Mouse (Mus musculus) MEL (cell line): Measurements from ENCODE around the gene Myl4.

ENCODE experiments used
- CTCF ChIP-seq, 3 experiments: IDR thresholded peaks in 2 of 3; conservative IDR thresholded peaks in 1 of 3; 2 replicates each; pipeline ENCODE4 v1.5.1; 2011 to 2012; ENCODE audit warnings: low read length in 3 of 3, low read depth in 2 of 3, mild to moderate bottlenecking in 2 of 3, improper control_type of control experiment in 1 of 3, inconsistent platforms in 1 of 3, mixed read lengths in 1 of 3, moderate library complexity in 1 of 3; ENCODE audit not compliant: control insufficient read depth in 1 of 3, insufficient read depth in 1 of 3, poor library complexity in 1 of 3, severe bottlenecking in 1 of 3
- EP300 ChIP-seq, 2 experiments: IDR thresholded peaks; 2 replicates each; pipeline ENCODE4 v1.6.1; 2011; ENCODE audit warnings: improper control_type of control experiment in 2 of 2, low read length in 2 of 2, low read depth in 1 of 2, mild to moderate bottlenecking in 1 of 2
- GABPA ChIP-seq: IDR thresholded peaks from 2 replicates; pipeline ENCODE4 v1.6.1; 2012; ENCODE audit warnings: low read depth, mild to moderate bottlenecking, inconsistent platforms, low read length, improper control_type of control experiment, moderate library complexity
- JUND ChIP-seq: IDR thresholded peaks from 2 replicates; pipeline ENCODE4 v1.6.1; 2011; ENCODE audit warnings: low read depth, mild to moderate bottlenecking, improper control_type of control experiment, low read length
- KAT2A ChIP-seq: conservative IDR thresholded peaks from 2 replicates; pipeline ENCODE4 v1.6.1; 2012; ENCODE audit warnings: low read depth, low read length, improper control_type of control experiment, inconsistent platforms
- MAX ChIP-seq: IDR thresholded peaks from 2 replicates; pipeline ENCODE4 v1.6.1; 2011; ENCODE audit warnings: low read length, improper control_type of control experiment
- MYC ChIP-seq: IDR thresholded peaks from 2 replicates; pipeline ENCODE4 v1.6.1; 2011; ENCODE audit warnings: low read depth, mild to moderate bottlenecking, low read length, improper control_type of control experiment, moderate library complexity
- POLR2A ChIP-seq, 2 experiments: IDR thresholded peaks; 2 replicates each; pipeline ENCODE4 v1.6.1; 2011 to 2012; ENCODE audit warnings: low read length in 2 of 2, mild to moderate bottlenecking in 2 of 2, control low read depth in 1 of 2, improper control_type of control experiment in 1 of 2, low read depth in 1 of 2, moderate library complexity in 1 of 2; ENCODE audit not compliant: control insufficient read depth in 1 of 2, insufficient read depth in 1 of 2, poor library complexity in 1 of 2
- POLR2AphosphoS5 ChIP-seq: IDR thresholded peaks from 2 replicates; pipeline ENCODE4 v1.6.1; 2012; ENCODE audit warnings: low read depth, borderline replicate concordance, mild to moderate bottlenecking, inconsistent platforms, low read length, moderate library complexity, mixed read lengths
- TAL1 ChIP-seq: IDR thresholded peaks from 2 replicates; pipeline ENCODE4 v1.6.1; 2012; ENCODE audit warnings: mild to moderate bottlenecking, inconsistent platforms, low read length, moderate library complexity, mixed read lengths
- TCF12 ChIP-seq: IDR thresholded peaks from 2 replicates; pipeline ENCODE4 v1.6.1; 2014; ENCODE audit warnings: low read depth, mild to moderate bottlenecking, inconsistent platforms, low read length, improper control_type of control experiment, moderate library complexity
- USF1 ChIP-seq: IDR thresholded peaks from 2 replicates; pipeline ENCODE4 v1.6.1; 2014; ENCODE audit warnings: low read depth, mild to moderate bottlenecking, inconsistent platforms, low read length, improper control_type of control experiment, moderate library complexity
- USF2 ChIP-seq, 2 experiments: IDR thresholded peaks; 2 replicates each; pipeline ENCODE4 v1.6.1; 2011 to 2012; ENCODE audit warnings: improper control_type of control experiment in 2 of 2, low read length in 2 of 2, borderline replicate concordance in 1 of 2, inconsistent platforms in 1 of 2, low read depth in 1 of 2, mild to moderate bottlenecking in 1 of 2; ENCODE audit not compliant: insufficient read depth in 1 of 2

DNA sequence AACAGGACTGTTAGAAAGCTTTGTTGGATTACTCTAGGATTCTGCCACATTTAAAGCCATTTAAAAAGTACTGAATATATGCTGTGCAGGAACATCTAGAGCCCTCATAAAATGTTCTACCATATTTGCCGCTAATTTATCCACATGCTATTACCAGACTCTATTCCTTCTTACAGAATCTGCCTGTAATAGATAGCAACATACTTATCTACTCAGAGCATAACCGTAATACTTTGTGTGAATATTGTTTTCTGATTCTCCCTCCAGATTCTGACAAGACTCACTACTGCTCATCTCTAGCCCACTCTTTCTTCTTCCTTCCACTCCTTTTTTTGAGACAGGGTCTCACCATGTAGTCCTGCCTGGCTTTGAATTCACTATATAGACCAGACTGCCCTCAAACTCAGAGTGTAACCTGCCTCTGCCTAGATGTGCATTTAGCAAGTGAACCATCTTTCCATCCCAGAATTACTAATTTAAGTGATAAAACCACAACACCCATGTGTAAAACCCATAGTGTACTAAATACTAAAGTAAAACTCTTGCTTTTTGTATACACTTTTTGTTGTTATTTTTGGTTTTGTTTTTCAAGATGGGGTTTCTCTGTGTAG, 12.4 kb upstream of the Myl4 start:
- TF ChIP-seq CTCF (IDR thresholded peaks at IDR 0.05 in 2 of 3, conservative IDR thresholded peaks at IDR 0.05 in 1 of 3; ENCODE audit: control insufficient read depth in 1 of 3, insufficient read depth in 1 of 3, low read depth in 2 of 3, low read length in 3 of 3, poor library complexity in 1 of 3, severe bottlenecking in 1 of 3) (no peak), POLR2A (IDR thresholded peaks at IDR 0.05; ENCODE audit: control insufficient read depth in 1 of 2, insufficient read depth in 1 of 2, low read depth in 1 of 2, low read length in 2 of 2, poor library complexity in 1 of 2) (no peak), KAT2A (no peak), JUND (no peak), TCF12 (peak; percentile 91), EP300 (IDR thresholded peaks at IDR 0.05; ENCODE audit: low read depth in 1 of 2, low read length in 2 of 2) (peak; percentile 82 to 83), POLR2AphosphoS5 (no peak), TAL1 (peak; percentile 33), USF1 (no peak), MYC (0 out of 2 replicates have a peak, but pooled peaks have one; percentile 37), MAX (no peak; the same call in 1 of the 2 replicates), GABPA (no peak), USF2 (IDR thresholded peaks at IDR 0.05; ENCODE audit: borderline replicate concordance in 1 of 2, insufficient read depth in 1 of 2, low read depth in 1 of 2, low read length in 2 of 2) (no peak)
